Mouse (Mus musculus) cerebellum, postnatal 4 days (tissue): ENCODE measurements around the gene Arhgap42.

ENCODE experiments used
- DNase-seq, 2 experiments: peaks; one replicate each; pipeline ENCODE4 v3.0.0; 2022; ENCODE audit warnings: low spot score in 2 of 2, mixed read lengths in 1 of 2

Arhgap42 gene

DNA sequence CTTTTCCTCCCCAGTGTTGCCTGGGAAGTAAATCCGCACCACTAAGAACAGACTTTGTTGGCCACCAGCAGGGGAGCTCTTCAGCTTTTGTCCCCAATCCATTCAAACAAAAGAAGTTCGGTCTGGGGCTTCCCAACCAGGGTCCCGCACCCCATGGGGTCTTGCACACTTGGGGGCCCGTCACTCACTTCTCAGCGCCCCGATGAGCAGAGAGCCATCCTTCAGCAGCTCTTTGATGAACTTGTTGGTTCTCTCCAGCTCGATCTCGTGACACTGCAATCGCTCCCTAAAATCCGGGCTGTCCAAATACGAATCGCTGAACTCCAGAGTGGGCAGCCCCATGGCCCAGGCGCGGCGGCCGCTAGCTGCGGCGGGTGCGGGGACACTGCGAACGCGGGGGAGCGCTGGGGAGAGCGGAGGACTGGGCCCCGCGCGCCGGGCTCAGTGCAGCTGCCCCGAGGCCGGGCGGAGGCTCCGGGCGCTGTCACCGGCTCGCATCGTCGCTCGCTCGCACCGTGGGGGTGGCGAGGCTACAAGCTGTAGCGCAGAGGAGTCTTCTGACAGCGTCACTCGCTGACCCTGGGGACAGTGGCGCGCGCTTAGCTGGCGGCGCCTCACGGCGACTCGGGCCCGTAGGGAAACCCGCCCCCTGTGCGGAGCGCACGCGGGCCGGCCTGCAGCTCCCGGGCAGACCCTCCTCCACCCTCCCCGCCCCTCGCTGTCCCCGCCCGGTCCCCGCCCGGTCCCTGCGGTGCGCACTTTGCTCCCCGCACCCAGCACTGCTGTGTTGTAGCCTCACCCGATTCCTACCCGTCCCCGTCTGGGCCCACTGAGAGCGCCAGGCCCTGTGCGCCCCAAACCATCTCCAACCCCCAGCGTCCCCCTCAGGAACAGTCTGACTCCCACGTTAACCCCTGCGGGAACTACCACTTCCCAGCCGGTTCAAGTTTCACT, at the start of gene Arhgap42:
Gene Arhgap42 (minus strand): TSS at position 664 of the 954 bp plus-strand sequence.
- DNase-seq, result peak; percentile 26 to 49

DNA sequence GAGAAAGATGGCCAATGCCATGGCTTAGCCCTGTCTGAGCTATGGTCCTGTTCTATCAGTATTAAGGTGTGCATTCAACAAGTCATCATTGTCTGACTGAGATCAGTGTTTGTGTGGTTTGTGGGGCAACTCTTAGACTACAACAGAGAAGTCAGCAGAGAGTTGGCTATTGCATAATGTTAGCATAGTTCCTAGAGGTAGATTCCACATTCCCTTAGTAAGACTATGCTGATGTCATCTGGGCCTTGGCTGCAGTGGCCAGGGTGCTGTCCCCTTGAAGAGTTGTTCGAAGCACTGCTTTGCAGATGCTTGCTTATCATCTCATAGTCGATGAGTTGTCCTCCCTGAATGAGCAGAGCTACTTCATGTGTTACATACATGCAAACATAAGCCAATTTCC, 49.2 kb upstream of the Arhgap42 start:
- no peak for DNase-seq

DNA sequence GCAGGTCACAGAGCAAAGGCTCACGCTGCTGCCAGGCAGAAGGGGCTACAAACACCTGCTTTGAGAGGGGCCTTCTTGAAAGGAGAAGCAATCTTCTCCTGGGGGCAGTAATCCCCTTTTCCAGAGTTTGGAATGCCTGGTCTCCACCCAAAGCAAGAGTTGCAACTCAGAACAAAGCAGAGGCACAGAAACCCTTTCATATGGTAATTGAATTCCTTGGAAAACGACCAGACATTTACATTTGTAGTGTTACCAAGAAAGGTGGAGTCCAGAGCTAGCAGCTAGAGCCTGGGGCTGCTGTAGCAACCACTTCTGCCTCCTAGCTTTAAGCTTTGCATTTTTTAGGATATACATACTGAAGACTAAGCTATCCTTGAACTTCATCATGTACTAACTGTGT, 30.4 kb upstream of the Arhgap42 start:
- DNase-seq, result no peak

DNA sequence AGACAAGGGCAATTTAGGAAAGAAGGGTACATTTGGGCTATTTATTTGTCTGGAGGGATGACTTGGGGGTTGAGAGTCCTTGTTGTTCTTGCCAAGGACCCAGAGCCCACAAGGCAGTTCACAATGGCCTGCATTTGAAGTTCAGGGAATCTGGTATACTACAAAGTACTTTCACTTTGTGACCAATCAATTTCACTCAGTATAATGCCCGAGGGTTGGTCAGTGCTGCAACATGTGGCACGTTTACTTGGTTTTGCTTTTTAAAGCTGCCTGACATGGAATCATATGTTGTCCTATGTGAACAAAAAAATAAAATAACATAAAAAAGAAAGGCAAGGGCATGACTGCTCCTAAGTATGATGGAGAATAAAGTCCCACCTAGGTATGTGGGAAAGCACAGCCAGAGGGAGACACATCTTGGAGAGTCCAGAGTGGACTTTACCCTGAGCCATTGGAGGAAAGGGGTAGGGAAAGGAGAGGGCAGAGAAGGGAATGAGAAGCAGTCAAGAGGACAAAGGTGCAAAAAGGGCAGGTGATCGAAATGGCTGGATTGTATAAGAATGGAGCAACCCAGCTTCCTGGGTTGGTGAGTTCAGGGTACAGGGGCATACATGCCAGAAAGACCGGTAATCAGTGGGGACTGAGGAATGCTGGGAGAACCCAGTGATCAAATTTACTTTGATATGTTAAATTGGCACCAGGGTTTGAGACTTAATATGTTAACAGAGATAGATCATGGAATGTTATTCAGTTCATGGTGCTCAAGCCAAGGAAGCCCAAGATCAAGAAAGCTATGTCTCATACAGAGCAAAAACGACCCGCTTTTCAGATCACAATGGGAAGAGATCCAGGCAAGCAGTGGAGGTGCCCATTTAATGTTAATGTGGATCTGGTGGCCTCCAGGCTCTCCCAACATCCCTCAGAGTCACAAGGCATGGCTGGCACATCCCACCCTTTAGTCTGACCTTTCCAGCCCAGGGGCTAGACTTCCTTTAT, 29.0 kb upstream of the Arhgap42 start:
- no peak for DNase-seq

DNA sequence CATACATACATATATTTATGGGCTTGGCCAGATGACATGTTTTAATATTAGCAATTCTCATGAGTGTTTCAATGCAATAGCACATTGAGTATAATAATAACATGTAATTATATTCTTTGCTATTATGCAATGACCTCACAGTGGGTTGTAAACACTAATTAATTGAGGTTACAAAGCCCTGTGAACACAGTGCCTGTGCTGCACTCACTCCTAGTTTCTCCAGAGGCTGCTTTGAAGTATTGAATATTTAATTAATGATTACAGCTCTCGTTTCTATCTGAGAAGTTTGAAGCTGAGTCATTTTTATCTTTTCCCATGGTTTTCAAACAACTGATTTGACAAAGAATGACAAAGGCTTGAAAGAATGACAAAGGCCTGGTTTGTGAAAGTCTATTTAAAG, 24.6 kb upstream of the Arhgap42 start:
- no peak for DNase-seq

DNA sequence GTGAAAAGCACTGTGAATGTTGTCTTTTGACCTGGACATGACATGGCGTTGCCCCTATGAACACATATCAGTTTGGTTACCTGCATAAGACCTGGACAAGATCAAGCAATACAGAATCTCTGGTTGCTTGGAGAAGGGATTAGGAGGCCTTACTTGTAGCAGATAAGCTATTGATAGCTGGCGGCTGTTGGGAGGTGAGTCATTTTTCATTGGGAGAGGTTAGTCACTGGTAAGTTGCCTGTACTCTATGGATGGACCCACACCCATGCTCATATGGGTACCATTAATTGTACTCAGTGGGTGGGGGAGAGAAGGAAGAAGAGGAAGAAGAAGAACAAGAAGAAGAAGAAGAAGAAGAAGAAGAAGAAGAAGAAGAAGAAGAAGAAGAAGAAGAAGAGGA, 23.6 kb upstream of the Arhgap42 start:
- no peak for DNase-seq

DNA sequence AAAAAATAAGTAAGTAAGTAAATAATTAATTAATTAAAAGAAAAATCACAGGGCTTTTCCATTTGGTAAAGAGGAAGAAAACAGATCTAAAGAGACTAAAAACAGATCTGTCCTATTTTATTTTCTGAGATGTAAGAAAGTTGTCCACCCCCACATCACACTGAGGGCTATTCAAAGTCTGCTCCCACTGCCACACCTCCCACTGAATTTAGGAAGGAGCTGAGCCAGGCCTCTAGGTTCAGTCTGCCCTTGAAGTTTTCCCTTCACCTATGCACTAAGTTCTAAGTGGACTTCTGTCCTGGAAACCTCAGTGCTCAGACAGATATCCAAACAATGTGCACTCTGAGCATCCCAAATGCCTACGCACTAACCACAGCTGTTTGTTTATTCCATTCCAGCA, 15.9 kb upstream of the Arhgap42 start:
- DNase-seq, result no peak

DNA sequence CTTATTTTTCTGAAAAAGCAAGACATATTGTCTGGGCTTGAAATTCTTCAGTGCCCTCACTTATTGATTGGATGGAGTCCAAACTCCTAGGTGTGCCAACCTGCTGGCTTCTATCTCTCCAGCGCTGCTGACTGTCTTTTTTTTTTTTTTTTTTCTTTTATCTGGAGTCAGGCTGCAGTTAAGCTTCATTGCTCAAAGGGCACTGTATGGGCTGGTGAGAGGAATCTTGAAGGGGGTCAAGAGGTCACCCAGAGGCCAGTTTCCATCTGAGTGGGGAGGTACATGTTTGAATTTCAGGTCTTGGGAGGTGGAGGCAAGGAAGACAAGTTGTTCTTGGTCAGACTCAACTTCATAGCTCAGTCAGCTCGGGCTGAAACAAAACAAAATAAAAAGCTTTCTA, 9.6 kb upstream of the Arhgap42 start:
- DNase-seq, result no peak

DNA sequence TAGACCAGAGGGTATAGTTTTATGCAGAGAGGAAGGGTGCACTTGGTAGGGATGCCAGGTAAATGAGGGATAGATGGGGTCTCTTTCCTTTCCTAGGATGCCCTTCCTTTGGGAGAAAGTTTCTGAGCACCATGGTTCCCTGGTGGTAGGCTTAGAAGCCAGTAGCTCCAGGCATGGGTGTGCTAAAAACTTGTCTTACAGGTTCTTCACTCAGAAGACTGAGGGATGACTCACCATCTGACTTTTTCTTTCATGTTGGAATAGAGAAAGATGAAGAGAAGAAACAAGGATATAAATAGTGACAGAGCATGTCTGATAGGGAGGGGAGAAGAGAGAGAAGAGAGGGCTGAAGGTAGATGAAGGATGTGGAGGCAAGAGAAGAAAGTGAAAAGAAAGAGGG, 7.1 kb upstream of the Arhgap42 start:
- DNase-seq, result no peak

DNA sequence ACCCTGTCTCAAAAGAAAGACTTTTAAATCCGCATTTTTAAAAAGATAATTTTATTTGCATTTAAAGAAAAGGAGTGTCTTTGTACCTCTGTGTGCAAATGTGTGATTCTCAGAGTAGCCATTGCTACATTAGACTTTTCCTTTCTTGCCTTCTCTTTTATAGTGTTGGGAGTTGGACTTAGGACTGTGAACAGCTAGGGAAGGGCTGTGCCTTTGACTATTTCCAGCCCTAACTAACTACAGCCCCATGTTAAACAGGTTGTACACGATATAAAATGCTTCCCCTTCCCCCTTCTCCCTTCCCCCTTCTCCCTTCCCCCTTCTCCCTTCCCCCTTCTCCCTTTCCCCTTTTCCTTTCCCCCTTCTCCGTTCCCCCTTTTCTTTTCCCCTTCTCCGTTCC, 4.9 kb upstream of the Arhgap42 start:
- DNase-seq, result no peak

DNA sequence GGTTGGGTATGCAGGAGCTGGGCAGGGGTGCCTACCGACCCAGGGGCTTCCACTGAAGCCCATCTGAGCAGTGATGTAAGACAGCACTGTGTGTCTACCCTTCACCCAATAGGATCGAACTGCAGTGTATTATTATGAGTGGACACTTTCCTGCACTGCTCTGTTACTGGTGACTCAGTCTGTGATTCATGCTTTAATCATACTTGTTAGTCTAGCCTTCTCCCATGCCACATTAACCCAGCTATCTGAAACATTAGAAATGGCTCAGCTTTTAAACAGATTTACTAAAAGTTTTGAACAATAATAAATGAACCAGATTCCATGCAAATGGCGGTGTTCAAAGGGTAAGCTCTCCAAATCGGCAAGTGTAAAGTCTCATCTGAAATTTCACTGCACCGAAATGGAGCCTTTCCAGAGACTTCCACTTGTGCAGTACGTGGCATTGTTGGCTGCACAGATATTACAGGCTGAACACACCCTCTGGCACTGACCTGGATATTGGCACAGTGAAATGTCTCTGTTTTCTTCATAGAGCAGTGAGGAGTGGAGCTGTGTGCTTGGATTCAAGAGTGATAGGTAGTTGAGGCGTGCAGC, 2.4 kb upstream of the Arhgap42 start:
- no peak for DNase-seq

DNA sequence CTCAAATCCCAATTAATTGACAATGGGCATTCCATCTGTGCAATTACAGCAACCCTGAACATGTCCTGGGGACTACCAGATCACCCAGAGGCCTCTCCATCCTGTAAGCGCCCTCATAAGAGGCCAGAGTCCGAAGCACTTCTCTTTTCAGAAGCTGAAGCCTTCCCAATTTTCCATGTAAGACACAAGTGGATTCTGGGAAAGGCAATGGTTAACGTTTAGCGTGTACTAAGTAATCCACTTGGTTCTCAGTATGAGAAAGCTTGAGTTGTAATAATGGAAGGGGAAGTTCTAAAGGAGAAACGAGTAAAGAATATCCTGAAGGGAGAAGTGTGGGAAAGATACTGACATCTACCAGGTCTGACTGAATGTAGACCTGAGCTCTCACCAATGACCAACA, 1.4 kb downstream of the Arhgap42 start:
- DNase-seq, result no peak

DNA sequence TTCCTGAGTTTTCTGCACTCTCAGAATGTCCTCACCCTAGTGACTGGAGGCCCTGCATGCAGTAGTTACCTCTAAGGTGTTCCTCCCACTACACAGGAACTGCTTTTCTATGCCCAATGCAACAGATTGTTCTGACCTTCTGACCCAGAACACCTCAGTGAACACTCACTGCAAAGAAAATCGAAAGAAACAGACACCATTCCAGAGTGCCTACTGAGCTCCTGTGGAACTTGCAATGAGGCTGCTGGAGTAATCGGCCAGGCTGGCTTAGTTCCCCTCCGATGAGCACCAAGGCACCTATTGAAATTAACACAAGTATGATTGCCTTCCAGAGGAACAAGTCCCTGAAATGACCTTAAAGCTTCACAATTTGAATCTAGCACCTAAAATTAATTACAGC, 9.2 kb downstream of the Arhgap42 start:
- DNase-seq, result no peak

DNA sequence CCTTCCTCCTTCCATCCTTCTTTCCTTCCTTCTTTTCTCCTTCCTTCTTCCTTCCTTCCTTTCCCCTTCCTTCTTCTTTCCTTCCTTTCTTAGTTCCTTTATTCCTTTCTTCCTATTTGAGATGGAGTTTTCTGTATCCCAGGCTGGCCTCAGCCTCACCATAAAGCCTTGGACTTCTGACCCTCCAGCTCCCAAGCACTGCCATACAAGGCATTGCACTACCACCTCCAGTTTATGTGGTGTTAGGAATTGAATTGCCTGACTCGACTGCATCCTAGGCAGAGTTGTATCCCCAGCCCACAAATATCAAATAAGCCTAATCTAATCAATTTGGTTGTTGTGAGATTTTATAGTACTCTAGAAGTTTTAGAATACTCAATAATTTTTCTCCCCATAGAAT, 14.1 kb downstream of the Arhgap42 start:
- no peak for DNase-seq

DNA sequence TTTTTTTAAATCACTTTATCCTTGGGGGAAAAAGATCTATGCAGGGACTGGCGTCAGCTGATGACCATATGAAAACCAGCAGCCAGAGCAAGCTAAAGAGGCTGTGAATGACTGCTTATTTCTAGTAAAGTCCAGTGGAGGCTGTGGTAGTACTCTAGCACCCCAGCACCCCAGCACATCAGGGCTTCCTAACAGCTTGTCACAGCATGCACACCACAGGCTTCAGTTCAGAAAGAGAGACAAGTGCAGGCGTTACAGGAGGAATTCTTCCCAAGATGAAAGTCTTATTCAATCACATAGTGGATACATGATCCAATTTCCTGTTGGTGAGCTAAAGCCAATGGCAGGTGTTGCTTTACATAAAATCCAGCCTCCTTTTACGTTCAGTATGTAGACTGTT, 15.5 kb downstream of the Arhgap42 start:
- no peak for DNase-seq

DNA sequence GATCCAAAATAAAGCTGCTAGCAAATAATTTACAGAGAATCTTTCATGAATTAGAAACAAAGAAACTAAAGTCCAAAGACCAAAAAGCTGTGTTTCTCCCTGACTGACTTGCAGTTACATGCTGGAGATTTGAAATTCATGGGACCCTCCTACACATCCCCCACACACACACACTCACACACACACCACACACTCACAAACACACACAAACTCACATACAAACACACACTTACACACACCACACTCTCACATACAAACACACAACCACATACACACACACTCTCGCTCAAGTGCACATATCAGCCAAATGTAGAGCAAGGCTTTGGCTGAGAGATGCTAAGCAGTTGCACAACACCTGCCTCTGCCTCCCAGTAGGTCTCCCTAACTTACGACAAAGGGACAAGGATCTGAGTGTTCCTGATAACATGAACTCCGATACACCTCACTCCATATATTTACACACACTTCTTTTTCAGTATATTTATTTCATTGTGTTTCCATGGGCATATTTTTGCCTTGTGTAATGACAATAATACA, 16.9 kb downstream of the Arhgap42 start:
- no peak for DNase-seq

DNA sequence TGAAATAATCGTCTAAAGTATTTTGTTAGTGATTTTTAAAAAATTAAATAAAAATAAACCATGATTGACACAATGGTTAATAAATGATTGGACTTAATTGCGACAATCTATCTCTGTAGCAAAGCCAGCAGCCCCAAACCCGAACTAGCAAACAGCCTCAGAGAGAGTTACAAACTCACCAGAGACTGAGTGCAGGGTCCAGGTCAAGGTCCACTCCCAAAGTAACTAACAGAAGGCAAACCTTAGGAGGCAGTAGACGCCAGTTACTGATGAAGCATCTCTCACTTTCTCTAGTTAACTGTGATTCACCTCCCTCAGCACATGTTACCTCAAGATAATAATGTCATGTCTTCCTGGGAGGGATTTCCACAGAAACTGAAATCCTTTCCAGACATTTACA, 17.7 kb downstream of the Arhgap42 start:
- no peak for DNase-seq

DNA sequence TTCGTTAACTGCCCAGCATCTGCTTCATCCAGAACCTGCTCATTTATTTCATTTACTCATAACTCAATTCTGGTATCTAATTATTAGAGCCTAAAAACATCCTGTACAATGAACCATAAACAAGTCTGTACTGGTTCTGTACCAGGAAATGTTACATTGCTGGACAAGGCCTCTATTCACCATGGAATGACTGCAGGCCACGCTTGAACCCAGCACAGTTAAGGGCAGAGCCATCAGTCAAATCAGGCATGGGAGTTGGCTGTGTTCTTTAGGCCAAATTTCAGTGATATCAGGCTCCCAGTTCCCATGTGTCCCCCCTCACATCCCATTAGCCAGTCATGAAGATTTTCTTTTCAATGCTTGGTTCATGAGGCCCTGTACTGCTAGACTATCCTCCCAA, 20.6 kb downstream of the Arhgap42 start:
- no peak for DNase-seq

DNA sequence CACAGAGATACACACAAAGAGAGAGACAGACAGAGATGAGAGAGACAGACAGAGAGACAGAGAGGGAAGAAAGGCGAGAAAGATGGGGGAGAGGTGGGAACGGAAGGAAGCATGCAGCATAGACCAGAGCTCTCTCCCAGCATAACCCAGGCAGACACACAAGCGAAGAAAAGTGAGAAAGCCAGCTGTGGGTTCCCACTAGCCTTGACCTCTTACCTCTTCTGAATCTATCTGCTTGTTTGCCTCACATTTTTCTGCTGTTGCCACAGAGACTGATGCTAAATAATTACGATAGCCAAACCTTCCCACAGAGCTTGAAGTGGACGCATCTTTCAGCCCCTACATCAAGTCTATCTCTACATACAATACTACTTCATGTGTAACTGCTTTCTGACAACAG, 24.1 kb downstream of the Arhgap42 start:
- DNase-seq, result no peak

DNA sequence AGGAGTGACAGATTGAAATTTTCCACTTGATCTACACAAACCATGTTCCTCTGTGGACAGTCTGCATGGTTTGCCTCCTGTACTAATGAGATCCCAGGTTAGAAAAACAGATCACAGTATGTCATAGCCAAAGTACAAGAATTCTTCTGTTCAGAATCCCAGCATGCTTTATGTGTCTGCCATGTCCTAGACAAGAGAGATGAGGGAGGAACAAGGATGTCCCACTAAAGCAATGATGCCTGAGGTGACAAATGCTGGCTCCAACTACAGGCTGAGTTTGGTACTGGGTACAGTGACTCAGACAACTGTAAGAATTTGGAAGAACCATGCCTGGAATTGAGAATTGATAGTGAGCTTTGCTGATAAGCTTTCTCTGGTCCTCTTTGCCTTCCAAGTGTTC, 24.6 kb downstream of the Arhgap42 start:
- DNase-seq, result no peak

DNA sequence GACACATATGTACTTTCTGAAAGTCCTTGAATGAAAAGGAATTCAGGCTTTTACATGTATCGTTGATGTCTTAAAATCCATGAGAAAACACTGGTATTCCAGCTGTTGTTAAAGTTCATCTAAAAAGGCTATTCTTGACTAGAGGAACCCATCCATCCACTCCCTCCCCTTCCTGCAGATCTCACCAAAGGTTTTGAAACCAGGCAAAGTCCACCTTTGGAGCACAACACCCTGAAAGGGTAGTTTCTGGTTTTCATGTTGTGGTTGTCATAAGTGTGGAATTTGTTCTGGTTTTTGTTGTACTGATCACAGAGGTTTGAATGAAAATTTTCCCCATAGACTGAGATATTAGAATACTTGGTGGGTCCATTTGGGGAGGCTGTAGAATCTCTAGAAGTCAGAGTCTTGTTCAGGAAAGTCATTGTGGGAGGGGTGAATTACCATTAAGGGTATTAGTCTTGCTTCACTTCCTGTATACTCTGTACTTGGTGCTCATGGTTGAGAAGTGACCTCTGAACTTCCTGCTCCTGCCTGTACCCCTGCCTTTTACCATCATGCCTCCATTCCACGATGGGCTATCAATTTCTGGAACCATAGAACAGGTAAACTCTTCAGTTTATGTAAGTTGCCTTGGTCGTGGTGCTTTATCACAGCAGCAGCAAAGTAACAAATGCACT, 27.4 kb downstream of the Arhgap42 start:
- no peak for DNase-seq
